Mouse (Mus musculus) lung, adult 2 months (tissue): ENCODE data around the gene Polr2i.
A peak's percentile ranks its signal among the peaks of the same experiment; 100 is the strongest.

Source experiments
- CTCF ChIP-seq: fragments of 200-500 bp; IDR thresholded peaks from 2 replicates; pipeline ENCODE4 v1.5.1; 2011; ENCODE audit warnings: mild to moderate bottlenecking, low read length, control low read depth; ENCODE audit not compliant: insufficient read depth
- POLR2A ChIP-seq: fragments of 200-500 bp; IDR thresholded peaks from 2 replicates; pipeline ENCODE4 v1.6.1; 2011; ENCODE audit warnings: low read depth, mild to moderate bottlenecking, control low read depth, low read length, borderline replicate concordance; ENCODE audit errors: extremely low read depth

GRCm38 (mm10) chr7:30194884-30195283 is 36.9 kb upstream of the Polr2i start:
- TF ChIP-seq CTCF = no peak
- peak; percentile 90 for TF ChIP-seq POLR2A
